Mouse (Mus musculus): ENCODE measurements around the gene Znfx1.

The Znfx1 gene

GRCm38 (mm10) chr2:166995796-166996532 is 66.9 kb downstream of the Znfx1 start, which contains the start of gene Stau1:
Stau1 (minus strand) TSS chr2:166996299.
- DNase-seq (ENCODE audit: low read depth), result peak; percentile 86

- DNase-seq (ENCODE audit: low read depth), result no peak
These were observed 67.6 kb downstream of the Znfx1 start for GRCm38 (mm10) chr2:166995021-166995795.

GRCm38 (mm10) chr2:166991945-166992344 is 70.9 kb downstream of the Znfx1 start:
- DNase-seq (ENCODE audit: low read depth), result no peak

- no peak for DNase-seq (ENCODE audit: low read depth)
These were observed 72.0 kb downstream of the Znfx1 start for GRCm38 (mm10) chr2:166990861-166991260.

Measured in fibroblast of lung, adult 2 months (primary cell).